Mouse (Mus musculus): ENCODE measurements at regions not wholly inside any gene's neighbourhood (a gene's known extent, or its start where the extent isn't known, plus 50 kb on each side); places are given as distances from the start of the nearest gene placed in this dataset.

DNA sequence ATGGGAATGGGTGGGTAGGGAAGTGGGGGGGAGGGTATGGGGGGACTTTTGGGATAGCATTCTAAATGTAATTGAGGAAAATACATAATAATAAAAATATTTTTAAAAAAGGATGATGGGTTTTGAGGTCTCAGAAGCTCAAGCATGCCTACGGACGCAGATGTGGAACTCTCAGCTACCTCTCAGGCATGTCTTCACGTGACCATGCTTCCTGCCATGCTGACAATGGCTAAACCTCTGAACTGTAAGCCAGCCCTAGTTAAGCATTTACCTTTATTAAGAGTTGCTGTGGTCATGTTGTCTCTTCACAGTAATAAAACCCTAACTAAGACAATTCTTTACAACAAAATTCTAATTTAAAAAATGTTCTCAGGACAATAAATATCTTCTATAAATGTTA lies 80.0 kb downstream of the Tex36 start:
- Histone ChIP-seq H3K27ac (ENCODE audit: insufficient read depth, low read depth, low read length) (no peak overlapping the region), H3K27me3 (replicated peaks; ENCODE audit: control insufficient read depth, insufficient read depth, low read length) (no peaks in the 10 kb centered on the region), H3K36me3 (ENCODE audit: control insufficient read depth, insufficient read depth, low read length) (no peaks in the 10 kb centered on the region), H3K4me3 (ENCODE audit: insufficient read depth, low read depth, low read length) (no peak overlapping the region), H3K4me1 (ENCODE audit: control insufficient read depth, insufficient read depth, low read length) (no peaks in the 10 kb centered on the region)
- TF ChIP-seq CTCF (conservative IDR thresholded peaks at IDR 0.05; ENCODE audit: insufficient read depth, insufficient read length, low read depth, low read length) (no peak), POLR2A (IDR thresholded peaks at IDR 0.05; ENCODE audit: low read depth, low read length) (no peak)
- peak; percentile 76 for DNase-seq
- 57% methylated on average over 3 of the region's 3 CpGs for WGBS

DNA sequence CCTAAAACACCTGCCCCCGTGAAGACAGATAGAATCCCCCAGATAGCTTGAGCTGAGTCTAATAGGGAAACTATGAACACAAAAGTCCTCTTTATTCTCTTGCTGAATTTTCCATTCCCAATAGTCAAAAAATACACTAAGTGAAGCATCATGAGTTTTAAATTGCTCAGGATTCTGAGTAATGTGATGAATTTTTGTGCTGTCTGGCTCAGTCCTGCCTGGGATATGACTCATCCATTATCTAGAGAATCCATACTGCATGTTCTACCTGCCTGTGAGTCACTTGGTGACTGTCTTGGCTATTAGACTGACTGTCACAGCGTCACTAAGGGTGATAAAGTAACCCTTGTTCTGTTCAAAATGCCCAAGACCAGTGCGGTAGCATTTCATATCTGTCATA lies 83.0 kb downstream of the Tex36 start:
- Histone ChIP-seq H3K4me3 (ENCODE audit: insufficient read depth, low read depth, low read length) (no peak overlapping the region), H3K27ac (ENCODE audit: insufficient read depth, low read depth, low read length) (no peak overlapping the region), H3K36me3 (ENCODE audit: control insufficient read depth, insufficient read depth, low read length) (no peaks in the 10 kb centered on the region), H3K27me3 (replicated peaks; ENCODE audit: control insufficient read depth, insufficient read depth, low read length) (no peaks in the 10 kb centered on the region), H3K4me1 (ENCODE audit: control insufficient read depth, insufficient read depth, low read length) (no peaks in the 10 kb centered on the region)
- no peak for DNase-seq
- WGBS = 90% methylated on average over 3 of the region's 3 CpGs
- TF ChIP-seq CTCF (conservative IDR thresholded peaks at IDR 0.05; ENCODE audit: insufficient read depth, insufficient read length, low read depth, low read length) (no peak), POLR2A (IDR thresholded peaks at IDR 0.05; ENCODE audit: low read depth, low read length) (no peak)

DNA sequence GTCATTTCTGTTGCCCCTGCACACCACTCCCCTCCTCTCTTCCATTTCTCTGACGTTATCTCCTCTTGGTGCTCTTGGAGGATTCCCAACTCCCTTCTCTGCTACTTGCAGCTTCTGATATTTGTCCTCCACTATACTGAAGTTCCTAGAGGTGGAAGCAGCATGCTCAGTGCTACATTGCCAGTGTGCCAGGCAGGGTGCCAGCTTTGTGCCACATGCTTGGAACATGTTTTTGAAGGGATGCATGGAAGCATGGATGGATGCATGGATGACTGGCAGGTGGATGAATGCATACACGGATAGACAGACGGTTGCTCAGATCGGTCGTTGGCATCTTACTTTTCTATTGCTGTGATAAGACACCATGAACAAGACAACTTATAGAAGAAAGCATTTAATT lies 84.4 kb downstream of the Tex36 start:
- H3K27me3 ChIP-seq (replicated peaks; ENCODE audit: control insufficient read depth, insufficient read depth, low read length) = no peaks in the 10 kb centered on the region
- no peak overlapping the region for H3K27ac ChIP-seq (ENCODE audit: insufficient read depth, low read depth, low read length)
- no peak for DNase-seq
- H3K36me3 ChIP-seq (ENCODE audit: control insufficient read depth, insufficient read depth, low read length) = no peaks in the 10 kb centered on the region
- H3K4me3 ChIP-seq (ENCODE audit: insufficient read depth, low read depth, low read length) = no peak overlapping the region
- TF ChIP-seq POLR2A (IDR thresholded peaks at IDR 0.05; ENCODE audit: low read depth, low read length) (no peak), CTCF (conservative IDR thresholded peaks at IDR 0.05; ENCODE audit: insufficient read depth, insufficient read length, low read depth, low read length) (no peak)
- WGBS = 89% methylated on average over 5 of the region's 5 CpGs
- H3K4me1 ChIP-seq (ENCODE audit: control insufficient read depth, insufficient read depth, low read length) = no peaks in the 10 kb centered on the region

DNA sequence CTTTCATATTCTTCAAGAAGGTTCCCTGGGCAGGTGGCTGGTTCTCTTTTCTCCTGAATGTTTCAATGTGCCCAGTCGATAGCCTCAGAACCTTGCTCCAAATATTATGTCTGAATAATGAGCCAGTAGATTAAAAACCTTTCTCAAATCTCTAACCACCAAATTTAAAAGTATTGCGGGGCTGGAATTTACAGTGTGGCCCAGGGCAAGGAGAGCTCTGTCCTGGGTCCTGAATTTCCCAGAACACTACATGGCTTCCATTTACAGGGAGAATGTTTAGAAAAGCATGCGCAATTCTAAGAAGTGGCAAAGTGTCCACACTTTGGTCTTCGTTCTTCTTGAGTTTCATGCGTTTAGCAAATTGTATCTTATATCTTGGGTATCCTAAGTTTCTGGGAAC lies 91.0 kb downstream of the Tex36 start:
- H3K27ac ChIP-seq (ENCODE audit: insufficient read depth, low read depth, low read length) = no peak overlapping the region
- no peaks in the 10 kb centered on the region for H3K36me3 ChIP-seq (ENCODE audit: control insufficient read depth, insufficient read depth, low read length)
- H3K27me3 ChIP-seq (replicated peaks; ENCODE audit: control insufficient read depth, insufficient read depth, low read length) = no peaks in the 10 kb centered on the region
- 25% methylated on average over 5 of the region's 5 CpGs for WGBS
- TF ChIP-seq POLR2A (IDR thresholded peaks at IDR 0.05; ENCODE audit: low read depth, low read length) = no peak
- no peak for TF ChIP-seq CTCF (conservative IDR thresholded peaks at IDR 0.05; ENCODE audit: insufficient read depth, insufficient read length, low read depth, low read length)
- H3K4me3 ChIP-seq (ENCODE audit: insufficient read depth, low read depth, low read length) = no peak overlapping the region
- H3K4me1 ChIP-seq (ENCODE audit: control insufficient read depth, insufficient read depth, low read length) = peaks cover 5% of the 10 kb centered on the region; the same call in 1 of the 2 replicates
- DNase-seq = peak; percentile 71

DNA sequence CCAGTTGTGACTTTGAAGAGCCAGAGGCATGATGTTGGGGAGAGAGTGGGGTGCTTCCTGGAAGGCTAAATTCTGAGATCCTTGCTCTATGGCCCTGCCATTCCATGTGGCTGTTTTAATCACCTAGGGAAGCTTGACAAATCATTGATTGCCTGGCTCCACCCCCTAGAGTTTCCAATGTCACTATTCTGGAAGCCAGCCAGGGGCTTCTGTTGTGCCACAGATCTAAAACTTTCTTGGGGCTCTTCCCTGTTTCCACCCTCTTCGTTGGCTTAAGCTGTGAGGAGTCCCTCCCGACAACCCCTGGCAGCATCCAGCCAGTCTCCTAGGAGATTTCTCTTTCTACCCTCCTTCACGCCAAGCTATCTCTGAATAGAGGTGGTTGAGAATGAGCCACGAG lies 92.5 kb downstream of the Tex36 start:
- H3K4me3 ChIP-seq (ENCODE audit: insufficient read depth, low read depth, low read length) = no peak overlapping the region
- peak; percentile 49 for DNase-seq
- TF ChIP-seq CTCF (conservative IDR thresholded peaks at IDR 0.05; ENCODE audit: insufficient read depth, insufficient read length, low read depth, low read length) (no peak), POLR2A (IDR thresholded peaks at IDR 0.05; ENCODE audit: low read depth, low read length) (no peak)
- H3K4me1 ChIP-seq (ENCODE audit: control insufficient read depth, insufficient read depth, low read length) = peaks cover 5% of the 10 kb centered on the region; the same call in 1 of the 2 replicates
- H3K36me3 ChIP-seq (ENCODE audit: control insufficient read depth, insufficient read depth, low read length) = no peaks in the 10 kb centered on the region
- WGBS = 37% methylated on average over 4 of the region's 4 CpGs
- H3K27me3 ChIP-seq (replicated peaks; ENCODE audit: control insufficient read depth, insufficient read depth, low read length) = no peaks in the 10 kb centered on the region
- H3K27ac ChIP-seq (ENCODE audit: insufficient read depth, low read depth, low read length) = no peak overlapping the region

DNA sequence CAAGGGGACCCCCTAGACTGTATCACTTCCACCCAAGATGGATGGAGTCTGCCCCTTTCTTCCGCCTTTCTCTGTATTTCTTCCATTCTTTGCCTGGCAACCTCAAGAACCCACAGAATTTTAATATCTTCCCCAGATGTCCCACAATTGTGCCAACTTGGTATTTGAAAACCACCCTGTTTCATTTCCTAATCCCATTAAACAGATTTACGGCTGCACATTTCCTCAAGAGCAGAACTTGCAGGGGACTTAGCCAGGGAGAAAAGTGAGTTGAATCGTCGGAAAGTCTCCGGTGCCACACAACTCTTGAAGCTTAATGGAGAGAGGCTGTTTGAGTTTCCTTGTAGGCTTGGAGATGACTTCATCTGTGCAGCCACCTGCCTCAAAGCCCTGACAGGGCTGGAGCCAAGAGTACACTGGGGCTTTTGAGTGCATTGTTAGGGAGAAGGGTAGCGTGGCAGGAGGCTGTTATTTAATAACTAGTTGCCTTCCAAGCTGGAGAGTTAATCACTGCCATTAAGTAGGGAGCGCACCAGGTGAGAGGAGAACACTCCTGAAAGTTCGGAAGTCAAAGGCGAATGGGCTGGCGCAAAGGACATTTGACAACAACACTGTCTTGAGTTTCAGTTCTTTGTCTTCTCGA lies 93.5 kb downstream of the Tex36 start:
- H3K36me3 ChIP-seq (ENCODE audit: control insufficient read depth, insufficient read depth, low read length) = no peaks in the 10 kb centered on the region
- no peaks in the 10 kb centered on the region for H3K27me3 ChIP-seq (replicated peaks; ENCODE audit: control insufficient read depth, insufficient read depth, low read length)
- H3K4me3 ChIP-seq (ENCODE audit: insufficient read depth, low read depth, low read length) = no peak overlapping the region
- no peak overlapping the region for H3K27ac ChIP-seq (ENCODE audit: insufficient read depth, low read depth, low read length)
- WGBS = 28% methylated on average over 11 of the region's 11 CpGs
- H3K4me1 ChIP-seq (ENCODE audit: control insufficient read depth, insufficient read depth, low read length) = peaks cover 5% of the 10 kb centered on the region; the same call in 1 of the 2 replicates
- peak; percentile 83 for DNase-seq
- TF ChIP-seq POLR2A (IDR thresholded peaks at IDR 0.05; ENCODE audit: low read depth, low read length) (no peak), CTCF (conservative IDR thresholded peaks at IDR 0.05; ENCODE audit: insufficient read depth, insufficient read length, low read depth, low read length) (no peak)

DNA sequence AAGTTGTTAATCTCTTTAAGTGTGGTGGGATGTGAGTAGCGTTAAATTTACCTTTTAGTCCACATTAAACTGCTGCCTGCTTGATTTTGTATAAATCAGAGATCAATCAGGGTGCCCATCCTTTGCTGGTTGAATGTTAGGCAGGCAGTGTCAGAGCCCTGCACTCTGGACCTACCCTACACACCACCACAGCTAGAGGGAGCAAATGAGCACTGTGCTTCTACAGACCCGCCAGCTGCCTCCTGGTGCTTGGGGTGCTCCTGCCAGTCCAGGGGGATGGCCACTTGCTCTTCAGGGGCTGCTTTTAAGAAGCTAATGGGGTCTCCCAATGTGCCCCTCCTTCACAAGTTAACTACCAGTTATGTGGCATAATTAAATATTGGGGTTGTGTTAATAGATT lies 96.3 kb downstream of the Tex36 start:
- peak; percentile 34 for DNase-seq
- no peaks in the 10 kb centered on the region for H3K27me3 ChIP-seq (replicated peaks; ENCODE audit: control insufficient read depth, insufficient read depth, low read length)
- no peak overlapping the region for H3K27ac ChIP-seq (ENCODE audit: insufficient read depth, low read depth, low read length)
- peaks cover 3% of the 10 kb centered on the region; the same call in 1 of the 2 replicates for H3K4me1 ChIP-seq (ENCODE audit: control insufficient read depth, insufficient read depth, low read length)
- H3K36me3 ChIP-seq (ENCODE audit: control insufficient read depth, insufficient read depth, low read length) = no peaks in the 10 kb centered on the region
- TF ChIP-seq POLR2A (IDR thresholded peaks at IDR 0.05; ENCODE audit: low read depth, low read length) = no peak
- no peak; the same call in 1 of the 2 replicates for TF ChIP-seq CTCF (conservative IDR thresholded peaks at IDR 0.05; ENCODE audit: insufficient read depth, insufficient read length, low read depth, low read length)
- 90% methylated on average over 2 of the region's 2 CpGs for WGBS
- no peak overlapping the region for H3K4me3 ChIP-seq (ENCODE audit: insufficient read depth, low read depth, low read length)

Data from kidney, adult 2 months (tissue).